Mouse (Mus musculus) midbrain, embryonic 16.5 days (tissue): ENCODE measurements around the gene Icam1. TPM values are rescaled to one million over a fixed set of nuclear protein-coding genes. Genes with fewer than 3 reads are reported as not detected.

Source experiments
- ATAC-seq: fragments of 200-750 bp; cut with Nextera tagmentation; 2 replicates; pipeline ENCODE4 v1.8.0; 2017; ENCODE audit warnings: moderate TSS enrichment
- H3K27ac ChIP-seq: fragments of 300-500 bp; sonication (generic); 2 replicates; pipeline ENCODE4 v1.5.1; 2014; ENCODE audit warnings: mild to moderate bottlenecking, low read length, mixed read lengths
- H3K27me3 ChIP-seq: fragments of 300-500 bp; sonication (generic); 2 replicates; pipeline ENCODE4 v1.6.1; 2014; ENCODE audit warnings: low read depth, low read length, mixed read lengths; ENCODE audit not compliant: control insufficient read depth, insufficient read depth
- H3K36me3 ChIP-seq: fragments of 300-500 bp; sonication (generic); 2 replicates; pipeline ENCODE4 v1.6.1; 2014; ENCODE audit warnings: mild to moderate bottlenecking, low read length, moderate library complexity, mixed read lengths; ENCODE audit not compliant: control insufficient read depth, insufficient read depth
- H3K4me1 ChIP-seq: fragments of 300-500 bp; sonication (generic); 2 replicates; pipeline ENCODE4 v1.6.1; 2014; ENCODE audit warnings: mild to moderate bottlenecking, low read length, mixed read lengths; ENCODE audit not compliant: control insufficient read depth, insufficient read depth
- H3K4me2 ChIP-seq: fragments of 300-500 bp; sonication (generic); 2 replicates; pipeline ENCODE4 v1.6.1; 2014; ENCODE audit warnings: mild to moderate bottlenecking, low read length, mixed read lengths
- H3K4me3 ChIP-seq: fragments of 300-500 bp; sonication (generic); 2 replicates; pipeline ENCODE4 v1.5.1; 2014; ENCODE audit warnings: low read depth, mild to moderate bottlenecking, low read length, moderate library complexity, mixed read lengths
- H3K9ac ChIP-seq: fragments of 300-500 bp; sonication (generic); 2 replicates; pipeline ENCODE4 v1.6.1; 2014; ENCODE audit warnings: low read depth, low read length, mixed read lengths
- H3K9me3 ChIP-seq: fragments of 300-500 bp; sonication (generic); replicated peaks from 2 replicates; pipeline ENCODE4 v1.6.1; 2014; ENCODE audit warnings: mild to moderate bottlenecking, low read length, mixed read lengths; ENCODE audit not compliant: control insufficient read depth, poor library complexity, severe bottlenecking
- WGBS: fragments of 180-500 bp; shearing (Covaris S2); extraction: QIAGEN DNeasy Blood & Tissue Kit; methylation state at CpG from one replicate; pipeline ENCODE4 v1.1.7; 2014; 5-methylcytosine and 5-hydroxymethylcytosine counted together
- polyA plus RNA-seq: library from polyadenylated mRNA; unstranded; fragments of >200 nt; fragmentation: Nextera tagmentation; extraction: Ambion mirVana; gene quantifications from 2 replicates; pipeline ENCODE4 v1.2.1, GENCODE M21; 2015

Gene Icam1
- polyA plus RNA-seq, 1 experiment from 2014 or later = 3.0 TPM

DNA sequence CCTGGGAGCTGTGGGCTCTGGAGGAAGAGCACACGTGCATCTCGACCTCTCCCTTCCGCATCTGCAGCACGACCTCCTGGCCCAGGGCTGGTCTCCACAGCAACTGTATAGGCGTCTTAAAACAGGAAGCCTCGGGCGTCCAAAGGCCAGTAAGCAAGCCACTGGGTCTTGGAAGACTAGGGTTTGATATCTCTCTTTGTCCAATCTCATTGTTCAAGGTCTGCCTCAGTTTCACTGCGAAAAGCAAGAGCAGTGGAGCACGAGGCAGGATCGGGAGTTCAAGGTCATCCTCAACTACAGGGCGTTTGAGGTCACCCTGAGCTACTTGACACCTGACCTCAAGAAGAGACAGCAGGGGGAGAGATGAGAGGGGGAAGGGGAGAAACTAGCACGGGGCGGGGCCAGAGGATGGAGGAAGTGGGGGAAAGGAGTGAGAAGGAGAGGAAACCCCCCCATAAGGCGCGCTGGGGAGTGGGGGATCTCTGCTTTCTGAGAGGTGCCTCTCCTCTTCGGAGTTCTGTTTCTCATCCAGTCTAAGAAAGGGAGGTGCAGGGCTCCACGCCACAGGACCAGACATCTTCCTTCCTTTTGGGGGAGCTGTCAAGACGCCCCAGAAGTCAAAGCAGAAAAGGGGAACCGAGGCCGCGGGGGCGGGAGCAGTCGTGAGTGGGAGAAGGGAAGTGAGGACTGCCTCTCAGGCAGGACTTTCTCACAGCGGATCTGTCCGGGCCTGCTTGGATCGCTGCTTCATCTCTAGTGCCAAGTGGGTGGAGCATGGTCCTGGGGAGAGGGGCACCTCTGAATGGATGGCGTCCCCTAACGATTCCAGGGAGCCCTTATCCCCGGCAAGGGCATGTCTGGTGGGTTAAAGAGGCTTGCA is 854 bp upstream of the Icam1 start:
- no peaks in the 10 kb centered on the region for H3K36me3 ChIP-seq
- H3K9ac ChIP-seq = no peak overlapping the region
- H3K9me3 ChIP-seq = no peaks in the 10 kb centered on the region
- peak overlapping the region; percentile 29 for H3K4me2 ChIP-seq
- H3K4me1 ChIP-seq = no peaks in the 10 kb centered on the region
- WGBS = 5% methylated on average over 29 of the region's 29 CpGs
- H3K27ac ChIP-seq = no peak overlapping the region
- ATAC-seq = no peak
- H3K27me3 ChIP-seq = peaks cover 44% of the 10 kb centered on the region
- H3K4me3 ChIP-seq = peak overlapping the region; percentile 6; the same call in 1 of the 2 replicates

DNA sequence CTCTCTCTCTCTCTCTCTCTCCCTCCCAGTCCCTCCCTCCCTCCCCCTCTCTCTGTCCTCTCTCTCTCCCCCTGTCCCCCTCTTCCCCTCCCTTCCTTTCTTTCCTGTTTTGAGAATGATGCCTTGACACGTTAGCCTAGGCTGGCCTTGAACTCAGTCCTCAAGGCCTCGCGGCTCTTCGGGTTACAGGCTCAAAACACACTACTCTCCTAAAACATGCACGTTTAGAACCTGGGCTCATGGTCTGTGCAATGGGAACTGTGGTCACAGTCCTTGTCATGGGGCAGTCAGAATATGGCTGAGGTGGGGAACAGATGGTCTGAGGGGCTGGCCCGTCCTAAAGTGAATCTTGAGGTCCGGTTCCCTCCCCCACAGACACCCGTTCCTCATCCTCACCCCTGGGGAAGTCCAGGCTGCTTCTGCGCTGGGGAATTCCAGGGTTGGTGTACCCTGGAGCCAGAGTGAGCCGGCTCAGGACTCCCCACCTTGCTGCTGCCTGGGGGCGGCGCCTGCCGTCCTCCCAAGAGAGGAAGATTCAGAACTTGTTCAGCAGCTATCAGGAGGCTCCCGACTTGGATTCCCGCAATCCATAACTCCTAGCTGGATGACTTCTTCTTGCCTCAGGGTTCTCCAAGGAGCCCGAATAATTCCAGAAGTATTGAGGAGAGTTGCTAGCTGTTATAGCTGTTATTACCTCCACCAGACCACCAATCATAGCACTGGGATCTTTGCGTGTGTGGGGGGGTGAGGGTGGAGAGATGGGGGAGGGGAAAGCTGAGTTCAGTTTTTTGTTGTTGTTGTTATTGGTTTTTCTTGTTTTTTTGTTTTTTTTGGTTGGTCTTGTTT is 769 bp downstream of the Icam1 start:
- no peak overlapping the region for H3K4me2 ChIP-seq

DNA sequence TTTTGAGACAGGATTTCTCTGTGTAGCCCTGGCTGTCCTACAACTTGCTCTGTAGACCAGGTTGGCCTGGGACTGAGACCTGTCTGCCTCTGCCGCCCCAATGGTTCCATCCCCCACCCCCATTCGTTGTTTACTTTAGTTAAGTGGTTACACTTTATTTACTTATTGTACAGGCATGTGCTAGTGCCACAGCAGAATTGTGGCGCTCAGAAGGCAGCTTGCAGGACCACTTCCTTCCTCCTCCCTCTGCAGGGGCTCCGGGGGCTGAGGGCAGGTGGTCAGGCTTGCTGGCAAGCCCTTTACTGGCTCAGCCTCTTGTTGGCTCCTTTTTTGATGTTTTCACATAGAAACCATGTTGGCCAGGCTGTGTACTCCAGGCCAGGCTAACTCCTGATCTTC is 1.4 kb downstream of the Icam1 start:
- H3K27me3 ChIP-seq = peaks cover 44% of the 10 kb centered on the region

More for the DNA sequence above, 769 bp downstream of the Icam1 start:
- no peak overlapping the region for H3K9ac ChIP-seq
- ATAC-seq = no peak
- no peaks in the 10 kb centered on the region for H3K4me1 ChIP-seq
- 8% methylated on average over 17 of the region's 17 CpGs for WGBS
- no peaks in the 10 kb centered on the region for H3K36me3 ChIP-seq
- H3K27me3 ChIP-seq = peaks cover 44% of the 10 kb centered on the region
- no peak overlapping the region for H3K27ac ChIP-seq
- no peaks in the 10 kb centered on the region for H3K9me3 ChIP-seq
- no peak overlapping the region for H3K4me3 ChIP-seq

DNA sequence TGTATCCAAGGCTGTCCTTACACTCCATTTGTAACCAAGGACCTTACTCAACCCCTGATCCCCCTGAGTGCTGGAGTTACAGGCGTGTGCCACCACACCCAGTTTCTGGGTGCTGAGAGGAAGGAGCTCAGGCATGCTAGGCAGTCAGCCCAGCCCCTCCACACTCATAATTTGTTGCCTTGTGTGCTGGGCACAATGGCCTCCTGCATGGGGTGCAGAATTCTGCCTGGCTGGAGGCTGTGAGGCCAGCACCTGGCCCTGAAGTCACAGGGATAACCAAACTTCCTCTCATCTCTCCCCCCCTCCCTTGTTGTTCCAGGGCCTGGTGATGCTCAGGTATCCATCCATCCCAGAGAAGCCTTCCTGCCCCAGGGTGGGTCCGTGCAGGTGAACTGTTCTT is 2.8 kb downstream of the Icam1 start:
- Histone ChIP-seq H3K4me1 (no peaks in the 10 kb centered on the region), H3K27ac (no peak overlapping the region), H3K4me3 (no peak overlapping the region), H3K36me3 (no peaks in the 10 kb centered on the region), H3K9me3 (no peaks in the 10 kb centered on the region), H3K27me3 (peaks cover 42% of the 10 kb centered on the region), H3K9ac (no peak overlapping the region), H3K4me2 (no peak overlapping the region)
- ATAC-seq = no peak
- WGBS = 68% methylated on average over 2 of the region's 2 CpGs

More for the DNA sequence above, 1.4 kb downstream of the Icam1 start:
- Histone ChIP-seq H3K4me1 (no peaks in the 10 kb centered on the region), H3K4me3 (no peak overlapping the region), H3K27ac (no peak overlapping the region), H3K36me3 (no peaks in the 10 kb centered on the region), H3K9ac (no peak overlapping the region), H3K4me2 (no peak overlapping the region), H3K9me3 (no peaks in the 10 kb centered on the region)
- ATAC-seq = no peak
- WGBS = 38% methylated on average over 4 of the region's 4 CpGs

DNA sequence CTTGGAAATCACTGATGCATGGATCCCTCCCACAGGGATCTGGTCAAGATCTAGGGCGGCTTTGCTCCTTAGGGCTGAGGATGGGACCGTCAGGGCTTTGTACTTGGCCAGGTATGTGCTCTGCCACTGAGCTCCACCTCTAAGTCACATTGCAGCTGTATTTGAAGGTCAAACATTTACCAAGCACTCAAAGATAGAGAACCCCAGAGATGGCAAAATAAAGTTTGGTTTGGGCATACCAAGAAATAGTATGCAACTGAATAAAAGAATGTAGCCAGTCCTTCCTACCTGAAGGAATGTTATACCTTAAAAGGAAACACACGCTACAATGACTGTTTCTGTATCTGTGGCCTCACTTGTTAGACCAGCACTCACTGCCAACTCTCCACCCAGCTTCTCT is 5.6 kb downstream of the Icam1 start:
- no peaks in the 10 kb centered on the region for H3K9me3 ChIP-seq

DNA sequence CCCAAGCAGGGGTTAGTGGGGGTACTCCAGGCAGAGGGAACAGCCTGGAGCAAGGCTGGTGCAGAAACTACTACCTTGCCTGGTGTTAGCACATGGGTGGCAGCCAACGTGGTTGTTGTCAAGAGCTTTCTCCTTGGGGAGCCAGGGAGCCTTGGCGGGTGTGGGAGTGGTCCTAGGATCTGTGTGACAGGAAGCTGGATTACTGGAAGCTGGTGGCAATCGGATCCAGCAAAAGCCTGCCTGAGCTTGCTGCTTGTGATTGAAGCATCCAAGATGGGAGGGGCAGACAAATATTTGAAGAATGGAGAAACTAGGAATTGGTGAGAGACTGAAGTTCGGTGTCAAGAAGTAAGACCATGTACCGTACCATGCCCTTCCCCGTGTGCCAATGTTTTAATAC is 6.5 kb downstream of the Icam1 start:
- no peak overlapping the region for H3K27ac ChIP-seq
- no peaks in the 10 kb centered on the region for H3K36me3 ChIP-seq
- peaks cover 16% of the 10 kb centered on the region for H3K27me3 ChIP-seq
- no peak overlapping the region for H3K4me3 ChIP-seq
- H3K4me2 ChIP-seq = no peak overlapping the region
- WGBS = 67% methylated on average over 6 of the region's 6 CpGs
- H3K9me3 ChIP-seq = no peaks in the 10 kb centered on the region
- H3K9ac ChIP-seq = no peak overlapping the region
- ATAC-seq = no peak
- H3K4me1 ChIP-seq = no peaks in the 10 kb centered on the region

More for the DNA sequence above, 5.6 kb downstream of the Icam1 start:
- Histone ChIP-seq H3K27ac (no peak overlapping the region), H3K36me3 (no peaks in the 10 kb centered on the region), H3K4me2 (no peak overlapping the region), H3K4me1 (no peaks in the 10 kb centered on the region), H3K27me3 (peaks cover 23% of the 10 kb centered on the region), H3K9ac (no peak overlapping the region), H3K4me3 (no peak overlapping the region)
- 81% methylated on average over 3 of the region's 3 CpGs for WGBS
- ATAC-seq = no peak

DNA sequence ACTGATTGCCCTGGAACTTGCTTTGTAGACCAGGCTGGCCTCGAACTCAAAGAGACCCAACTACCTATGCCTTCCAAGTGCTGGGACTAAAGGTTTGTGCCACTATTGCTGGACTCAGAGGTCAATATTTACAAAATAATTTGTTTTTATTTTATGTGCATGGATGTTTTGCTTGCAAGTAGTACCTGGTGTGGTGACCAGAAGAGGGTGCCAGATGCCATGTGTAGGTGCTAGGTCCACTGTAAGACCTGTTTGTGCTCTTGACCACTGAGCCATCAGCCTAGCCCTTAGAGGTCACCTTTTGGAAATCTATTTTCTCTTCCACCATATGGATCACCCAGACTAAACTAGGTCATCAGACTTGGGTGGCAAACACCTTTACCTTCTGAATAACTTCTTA is 6.9 kb downstream of the Icam1 start:
- H3K27ac ChIP-seq = no peak overlapping the region
- ATAC-seq = no peak
- 72% methylated on average over 1 of the region's 1 CpGs for WGBS
- H3K9me3 ChIP-seq = no peaks in the 10 kb centered on the region
- no peaks in the 10 kb centered on the region for H3K4me1 ChIP-seq
- H3K4me2 ChIP-seq = no peak overlapping the region
- H3K4me3 ChIP-seq = no peak overlapping the region
- peaks cover 12% of the 10 kb centered on the region; the same call in 1 of the 2 replicates for H3K27me3 ChIP-seq
- no peak overlapping the region for H3K9ac ChIP-seq
- H3K36me3 ChIP-seq = no peaks in the 10 kb centered on the region

DNA sequence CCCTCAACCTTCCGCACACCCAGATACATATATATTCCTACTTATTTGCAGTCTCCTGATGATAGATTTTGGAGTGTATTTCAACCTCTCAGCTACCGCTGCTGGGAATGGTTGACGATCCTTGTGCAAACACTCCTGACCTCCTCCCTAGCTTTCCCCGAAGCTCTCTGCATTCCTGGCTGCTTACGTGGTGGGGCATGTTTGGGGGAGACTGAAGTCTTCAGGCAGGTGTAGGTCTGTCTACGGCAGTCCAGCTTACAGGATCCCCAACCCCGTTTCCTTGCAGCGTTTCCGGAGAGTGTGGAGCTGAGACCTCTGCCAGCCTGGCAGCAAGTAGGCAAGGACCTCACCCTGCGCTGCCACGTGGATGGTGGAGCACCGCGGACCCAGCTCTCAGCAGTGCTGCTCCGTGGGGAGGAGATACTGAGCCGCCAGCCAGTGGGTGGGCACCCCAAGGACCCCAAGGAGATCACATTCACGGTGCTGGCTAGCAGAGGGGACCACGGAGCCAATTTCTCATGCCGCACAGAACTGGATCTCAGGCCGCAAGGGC is 9.5 kb downstream of the Icam1 start:
- 75% methylated on average over 19 of the region's 19 CpGs for WGBS
- Histone ChIP-seq H3K9me3 (no peaks in the 10 kb centered on the region), H3K27ac (no peak overlapping the region), H3K27me3 (peaks cover 23% of the 10 kb centered on the region), H3K4me1 (0 out of 2 replicates have a peak, but pooled peaks cover 4% of the 10 kb centered on the region), H3K9ac (no peak overlapping the region), H3K4me3 (no peak overlapping the region), H3K36me3 (no peaks in the 10 kb centered on the region), H3K4me2 (no peak overlapping the region)
- no peak for ATAC-seq
